Mouse (Mus musculus) frontal cortex, postnatal 25 days (tissue): ENCODE measurements around the gene Mr1.
"Not testable (repeated sequence)": the region's sequence is repeated elsewhere in the genome, so short reads cannot be mapped to it uniquely, and the experiment has no call there.

Experiments
- DNase-seq, 2 experiments: peaks; one replicate each; pipeline ENCODE4 v3.0.0; 2022; ENCODE audit warnings: low spot score in 2 of 2

Gene Mr1

GRCm38 (mm10) chr1:155146572-155146980 lies at the start of gene Mr1:
Gene Mr1, minus strand, starts transcription at chr1:155146814.
- DNase-seq: no peak

GRCm38 (mm10) chr1:155192805-155193368 lies 46.3 kb upstream of the Mr1 start:
- DNase-seq: no peak

- no peak for DNase-seq
These were observed 45.1 kb upstream of the Mr1 start for GRCm38 (mm10) chr1:155191671-155192070.

GRCm38 (mm10) chr1:155191219-155191618 lies 44.6 kb upstream of the Mr1 start:
- DNase-seq: no peak

GRCm38 (mm10) chr1:155188656-155189055 lies 42.0 kb upstream of the Mr1 start:
- no peak for DNase-seq

- DNase-seq: no peak
These were observed 37.6 kb upstream of the Mr1 start for GRCm38 (mm10) chr1:155184191-155184590.

- no peak for DNase-seq
These were observed 31.7 kb upstream of the Mr1 start for GRCm38 (mm10) chr1:155178192-155178924.

- DNase-seq: no peak
These were observed 27.8 kb upstream of the Mr1 start for GRCm38 (mm10) chr1:155174424-155174823.

- not testable (repeated sequence) for DNase-seq
These were observed 27.0 kb upstream of the Mr1 start for GRCm38 (mm10) chr1:155173644-155174016.

GRCm38 (mm10) chr1:155172895-155173643 lies 26.5 kb upstream of the Mr1 start:
- no peak for DNase-seq

- no peak for DNase-seq
These were observed 23.3 kb upstream of the Mr1 start for GRCm38 (mm10) chr1:155169935-155170334.

GRCm38 (mm10) chr1:155167453-155167852 lies 20.8 kb upstream of the Mr1 start:
- DNase-seq: no peak

GRCm38 (mm10) chr1:155158970-155159484 lies 12.4 kb upstream of the Mr1 start:
- DNase-seq: peak in 1 of 2 experiments; percentile 25

GRCm38 (mm10) chr1:155158141-155158969 lies 11.7 kb upstream of the Mr1 start, which contains the start of gene Stx6:
Gene Stx6, plus strand, starts transcription at chr1:155158715.
- DNase-seq: peak; percentile 90 to 94

- DNase-seq: no peak
These were observed 7.3 kb upstream of the Mr1 start for GRCm38 (mm10) chr1:155153906-155154305.

GRCm38 (mm10) chr1:155150821-155151220 lies 4.2 kb upstream of the Mr1 start:
- DNase-seq: no peak

- DNase-seq: no peak
These were observed 2.8 kb upstream of the Mr1 start for GRCm38 (mm10) chr1:155149403-155149802.

GRCm38 (mm10) chr1:155147228-155147627 lies 614 bp upstream of the Mr1 start:
- no peak for DNase-seq

GRCm38 (mm10) chr1:155145620-155146019 lies 994 bp downstream of the Mr1 start:
- no peak for DNase-seq

GRCm38 (mm10) chr1:155140076-155140475 lies 6.5 kb downstream of the Mr1 start:
- DNase-seq: peak in 1 of 2 experiments; percentile 45

- DNase-seq: no peak
These were observed 7.8 kb downstream of the Mr1 start for GRCm38 (mm10) chr1:155138795-155139194.

GRCm38 (mm10) chr1:155134866-155135265 lies 11.7 kb downstream of the Mr1 start:
- DNase-seq: no peak
